Mouse (Mus musculus) liver, embryonic 12.5 days (tissue): Measurements from ENCODE around the gene Snrnp200. TPM values are rescaled to one million over a fixed set of nuclear protein-coding genes. Genes with fewer than 3 reads are reported as not detected.

Experiments used
- ATAC-seq: fragments of 200-750 bp; cut with Nextera tagmentation; 2 replicates; pipeline ENCODE4 v1.8.0; 2017; ENCODE audit warnings: moderate number of reproducible peaks, mild to moderate bottlenecking, moderate library complexity
- H3K27ac ChIP-seq: fragments of 300-500 bp; sonication (generic); 2 replicates; pipeline ENCODE4 v1.5.1; 2016; ENCODE audit warnings: mild to moderate bottlenecking
- H3K27me3 ChIP-seq: fragments of 300-500 bp; sonication (generic); replicated peaks from 2 replicates; pipeline ENCODE4 v1.6.1; 2016; ENCODE audit warnings: mild to moderate bottlenecking, moderate library complexity
- H3K36me3 ChIP-seq: fragments of 300-500 bp; sonication (generic); 2 replicates; pipeline ENCODE4 v1.6.1; 2016; ENCODE audit warnings: mild to moderate bottlenecking, moderate library complexity
- H3K4me1 ChIP-seq: fragments of 300-500 bp; sonication (generic); 2 replicates; pipeline ENCODE4 v1.6.1; 2016
- H3K4me2 ChIP-seq: fragments of 300-500 bp; sonication (generic); 2 replicates; pipeline ENCODE4 v1.6.1; 2016; ENCODE audit warnings: mild to moderate bottlenecking, moderate library complexity
- H3K4me3 ChIP-seq: fragments of 300-500 bp; sonication (generic); 2 replicates; pipeline ENCODE4 v1.5.1; 2016; ENCODE audit warnings: mild to moderate bottlenecking, moderate library complexity
- H3K9ac ChIP-seq: fragments of 300-500 bp; sonication (generic); 2 replicates; pipeline ENCODE4 v1.6.1; 2016; ENCODE audit warnings: mild to moderate bottlenecking, moderate library complexity
- H3K9me3 ChIP-seq: fragments of 300-500 bp; sonication (generic); replicated peaks from 2 replicates; pipeline ENCODE4 v1.6.1; 2016; ENCODE audit warnings: mild to moderate bottlenecking, moderate library complexity
- WGBS: fragments of 180-500 bp; shearing (Covaris S2); methylation state at CpG from one replicate; pipeline ENCODE4 v1.1.7; 2016; ENCODE audit not compliant: insufficient replicate concordance; 5-methylcytosine and 5-hydroxymethylcytosine counted together
- polyA plus RNA-seq: library from polyadenylated mRNA; unstranded; fragments of >200 nt; fragmentation: Nextera tagmentation; extraction: Ambion mirVana; gene quantifications from 2 replicates; pipeline ENCODE4 v1.2.1, GENCODE M21; 2016

Gene Snrnp200
- polyA plus RNA-seq, 1 experiment from 2014 or later = 49.0 TPM

- Histone ChIP-seq H3K9me3 (no peaks in the 10 kb centered on the region), H3K36me3 (peaks cover 98% of the 10 kb centered on the region), H3K9ac (no peak overlapping the region), H3K4me2 (no peak overlapping the region), H3K4me1 (no peaks in the 10 kb centered on the region), H3K27me3 (no peaks in the 10 kb centered on the region), H3K27ac (no peak overlapping the region), H3K4me3 (no peak overlapping the region)
- WGBS = 90% methylated on average over 11 of the region's 11 CpGs
- ATAC-seq = no peak
These were observed 29.9 kb downstream of the Snrnp200 start for GRCm38 (mm10) chr2:127237897-127238610.

- WGBS = 95% methylated on average over 2 of the region's 2 CpGs
- no peaks in the 10 kb centered on the region for H3K27me3 ChIP-seq
- no peak for ATAC-seq
- no peaks in the 10 kb centered on the region for H3K4me1 ChIP-seq
- H3K4me3 ChIP-seq = no peak overlapping the region
- H3K9ac ChIP-seq = no peak overlapping the region
- H3K27ac ChIP-seq = no peak overlapping the region
- peaks cover 96% of the 10 kb centered on the region for H3K36me3 ChIP-seq
- no peak overlapping the region for H3K4me2 ChIP-seq
- H3K9me3 ChIP-seq = no peaks in the 10 kb centered on the region
These were observed 31.9 kb downstream of the Snrnp200 start for GRCm38 (mm10) chr2:127240065-127240464.

- peak within 1 kb of the TSS; percentile 93 for H3K9ac ChIP-seq
- peak within 1 kb of the TSS; percentile 89 for H3K27ac ChIP-seq
- peaks cover 44% of the 10 kb centered on the region for H3K36me3 ChIP-seq
- peaks cover 51% of the 10 kb centered on the region for H3K4me1 ChIP-seq
- H3K27me3 ChIP-seq = no peaks in the 10 kb centered on the region
- peak; percentile 98 for ATAC-seq
- H3K9me3 ChIP-seq = no peaks in the 10 kb centered on the region
- WGBS = under 1% methylated on average over 53 of the region's 53 CpGs
- H3K4me2 ChIP-seq = peak within 1 kb of the TSS; percentile 92
- H3K4me3 ChIP-seq = peak within 1 kb of the TSS; percentile 74
These were observed 39.6 kb downstream of the Snrnp200 start, which contains the start of the genes Ciao1 and Tmem127 for GRCm38 (mm10) chr2:127247592-127248333. Gene Ciao1 (minus strand): TSS chr2:127247816. Gene Tmem127 (plus strand): TSS chr2:127247908.

- Histone ChIP-seq H3K4me3 (peak overlapping the region; percentile 74), H3K36me3 (peaks cover 39% of the 10 kb centered on the region), H3K27ac (peak overlapping the region; percentile 89), H3K9ac (peak overlapping the region; percentile 84), H3K4me2 (peak overlapping the region; percentile 92), H3K27me3 (no peaks in the 10 kb centered on the region), H3K9me3 (no peaks in the 10 kb centered on the region), H3K4me1 (peaks cover 51% of the 10 kb centered on the region)
- ATAC-seq = peak; percentile 50
- WGBS = under 1% methylated on average over 39 of the region's 39 CpGs
These were observed 40.3 kb downstream of the Snrnp200 start for GRCm38 (mm10) chr2:127248334-127249004.

- no peaks in the 10 kb centered on the region for H3K9me3 ChIP-seq
- peak overlapping the region; percentile 55; the same call in 1 of the 2 replicates for H3K27ac ChIP-seq
- no peaks in the 10 kb centered on the region for H3K27me3 ChIP-seq
- H3K36me3 ChIP-seq = peaks cover 21% of the 10 kb centered on the region
- no peak for ATAC-seq
- H3K4me2 ChIP-seq = peak overlapping the region; percentile 20
- peak overlapping the region; percentile 10; the same call in 1 of the 2 replicates for H3K9ac ChIP-seq
- no peak overlapping the region for H3K4me3 ChIP-seq
- peaks cover 50% of the 10 kb centered on the region for H3K4me1 ChIP-seq
- 62% methylated on average over 9 of the region's 9 CpGs for WGBS
These were observed 42.3 kb downstream of the Snrnp200 start for GRCm38 (mm10) chr2:127250291-127251008.

GRCm38 (mm10) chr2:127251457-127251856, 43.3 kb downstream of the Snrnp200 start:
- no peak for ATAC-seq
- Histone ChIP-seq H3K9ac (no peak overlapping the region), H3K4me2 (no peak overlapping the region), H3K36me3 (peaks cover 16% of the 10 kb centered on the region), H3K9me3 (no peaks in the 10 kb centered on the region), H3K4me1 (peaks cover 40% of the 10 kb centered on the region), H3K27me3 (no peaks in the 10 kb centered on the region), H3K27ac (no peak overlapping the region), H3K4me3 (no peak overlapping the region)
- 74% methylated on average over 3 of the region's 3 CpGs for WGBS

GRCm38 (mm10) chr2:127251880-127252527, 43.8 kb downstream of the Snrnp200 start:
- Histone ChIP-seq H3K36me3 (peaks cover 22% of the 10 kb centered on the region), H3K27me3 (no peaks in the 10 kb centered on the region), H3K4me1 (peaks cover 34% of the 10 kb centered on the region), H3K9me3 (no peaks in the 10 kb centered on the region), H3K27ac (no peak overlapping the region), H3K9ac (no peak overlapping the region; the same call in 1 of the 2 replicates), H3K4me3 (no peak overlapping the region), H3K4me2 (no peak overlapping the region)
- ATAC-seq = no peak
- 66% methylated on average over 3 of the region's 3 CpGs for WGBS

- Histone ChIP-seq H3K27me3 (no peaks in the 10 kb centered on the region), H3K9ac (no peak overlapping the region), H3K4me1 (peaks cover 34% of the 10 kb centered on the region), H3K27ac (no peak overlapping the region), H3K4me3 (no peak overlapping the region), H3K36me3 (peaks cover 30% of the 10 kb centered on the region), H3K4me2 (no peak overlapping the region), H3K9me3 (no peaks in the 10 kb centered on the region)
- no peak for ATAC-seq
- 81% methylated on average over 5 of the region's 5 CpGs for WGBS
These were observed 44.6 kb downstream of the Snrnp200 start for GRCm38 (mm10) chr2:127252787-127253186.

GRCm38 (mm10) chr2:127254604-127255134, 46.5 kb downstream of the Snrnp200 start:
- Histone ChIP-seq H3K9ac (no peak overlapping the region), H3K36me3 (peaks cover 48% of the 10 kb centered on the region), H3K9me3 (no peaks in the 10 kb centered on the region), H3K4me2 (no peak overlapping the region), H3K27ac (no peak overlapping the region), H3K4me3 (no peak overlapping the region), H3K27me3 (no peaks in the 10 kb centered on the region), H3K4me1 (peaks cover 22% of the 10 kb centered on the region)
- 79% methylated on average over 3 of the region's 3 CpGs for WGBS
- no peak for ATAC-seq

- peaks cover 48% of the 10 kb centered on the region for H3K36me3 ChIP-seq
- H3K4me2 ChIP-seq = no peak overlapping the region
- H3K9ac ChIP-seq = no peak overlapping the region
- H3K9me3 ChIP-seq = no peaks in the 10 kb centered on the region
- no peaks in the 10 kb centered on the region for H3K27me3 ChIP-seq
- H3K4me1 ChIP-seq = peaks cover 16% of the 10 kb centered on the region
- WGBS = 79% methylated on average over 6 of the region's 6 CpGs
- H3K27ac ChIP-seq = no peak overlapping the region
- no peak overlapping the region for H3K4me3 ChIP-seq
- no peak for ATAC-seq
These were observed 47.1 kb downstream of the Snrnp200 start for GRCm38 (mm10) chr2:127255294-127255693.

- no peak overlapping the region for H3K9ac ChIP-seq
- peaks cover 7% of the 10 kb centered on the region for H3K4me1 ChIP-seq
- no peak for ATAC-seq
- H3K4me2 ChIP-seq = no peak overlapping the region
- H3K27ac ChIP-seq = no peak overlapping the region
- no peaks in the 10 kb centered on the region for H3K27me3 ChIP-seq
- 80% methylated on average over 5 of the region's 5 CpGs for WGBS
- H3K9me3 ChIP-seq = no peaks in the 10 kb centered on the region
- H3K36me3 ChIP-seq = peaks cover 40% of the 10 kb centered on the region
- H3K4me3 ChIP-seq = no peak overlapping the region
These were observed 51.2 kb downstream of the Snrnp200 start for GRCm38 (mm10) chr2:127259340-127259739.
